Mouse (Mus musculus) cerebellum, adult 2 months (tissue): ENCODE data around the gene Gm28305.

Experiments used
- CTCF ChIP-seq: fragments of 200-500 bp; IDR thresholded peaks from 2 replicates; pipeline ENCODE4 v1.5.1; 2011; ENCODE audit warnings: low read depth, mild to moderate bottlenecking, control low read depth, low read length, moderate library complexity, borderline replicate concordance; ENCODE audit not compliant: insufficient read depth
- POLR2A ChIP-seq: fragments of 200-500 bp; IDR thresholded peaks from 2 replicates; pipeline ENCODE4 v1.6.1; 2011; ENCODE audit warnings: low read length, control low read depth, borderline replicate concordance; ENCODE audit not compliant: insufficient read depth

GRCm38 (mm10) chr9:104085730-104086429 lies 45.4 kb downstream of the Gm28305 start:
- TF ChIP-seq POLR2A (no peak), CTCF (no peak)
